Mouse (Mus musculus) hindbrain, embryonic 14.5 days (tissue): ENCODE measurements around the gene Shisa5. TPM values are rescaled to one million over a fixed set of nuclear protein-coding genes. Genes with fewer than 3 reads are reported as not detected.

Experiments used
- ATAC-seq: fragments of 200-750 bp; cut with Nextera tagmentation; 2 replicates; pipeline ENCODE4 v1.8.0; 2017; ENCODE audit warnings: moderate number of reproducible peaks, mild to moderate bottlenecking, moderate TSS enrichment, moderate library complexity; ENCODE audit not compliant: low FRiP score
- DNase-seq: peaks from one replicate; pipeline ENCODE4 v3.0.0-alpha.2; 2015; ENCODE audit warnings: low spot score
- H3K27ac ChIP-seq: fragments of 300-500 bp; sonication (generic); 2 replicates; pipeline ENCODE4 v1.5.1; 2014; ENCODE audit warnings: mild to moderate bottlenecking, moderate library complexity
- H3K27me3 ChIP-seq: fragments of 300-500 bp; sonication (generic); 2 replicates; pipeline ENCODE4 v1.6.1; 2014; ENCODE audit warnings: mild to moderate bottlenecking, low read length, mixed read lengths; ENCODE audit not compliant: control insufficient read depth, insufficient read depth
- H3K36me3 ChIP-seq: fragments of 300-500 bp; sonication (generic); replicated peaks from 2 replicates; pipeline ENCODE4 v1.6.1; 2014; ENCODE audit not compliant: control insufficient read depth, insufficient read depth
- H3K4me1 ChIP-seq: fragments of 300-500 bp; sonication (generic); replicated peaks from 2 replicates; pipeline ENCODE4 v1.6.1; 2014; ENCODE audit warnings: antibody characterized with exemption, low read length, mixed read lengths; ENCODE audit not compliant: control insufficient read depth, insufficient read depth
- H3K4me2 ChIP-seq: fragments of 300-500 bp; sonication (generic); replicated peaks from 2 replicates; pipeline ENCODE4 v1.6.1; 2014; ENCODE audit warnings: mild to moderate bottlenecking, moderate library complexity
- H3K4me3 ChIP-seq: fragments of 300-500 bp; sonication (generic); replicated peaks from 2 replicates; pipeline ENCODE4 v1.5.1; 2014; ENCODE audit warnings: mild to moderate bottlenecking, low read length
- H3K9ac ChIP-seq: fragments of 300-500 bp; sonication (generic); 2 replicates; pipeline ENCODE4 v1.6.1; 2014
- H3K9me3 ChIP-seq: fragments of 300-500 bp; sonication (generic); 2 replicates; pipeline ENCODE4 v1.6.1; 2016; ENCODE audit warnings: low read length; ENCODE audit not compliant: control insufficient read depth
- WGBS: fragments of 180-500 bp; shearing (Covaris S2); extraction: QIAGEN DNeasy Blood & Tissue Kit; methylation state at CpG from one replicate; pipeline ENCODE4 v1.1.7; 2014; 5-methylcytosine and 5-hydroxymethylcytosine counted together
- polyA plus RNA-seq: library from polyadenylated mRNA; unstranded; fragments of >200 nt; fragmentation: Nextera tagmentation; extraction: Ambion mirVana; gene quantifications from 2 replicates; pipeline ENCODE4 v1.2.1, GENCODE M21; 2014

The Shisa5 gene
- polyA plus RNA-seq, 1 experiment from 2014 or later, result 57.9 TPM

DNA sequence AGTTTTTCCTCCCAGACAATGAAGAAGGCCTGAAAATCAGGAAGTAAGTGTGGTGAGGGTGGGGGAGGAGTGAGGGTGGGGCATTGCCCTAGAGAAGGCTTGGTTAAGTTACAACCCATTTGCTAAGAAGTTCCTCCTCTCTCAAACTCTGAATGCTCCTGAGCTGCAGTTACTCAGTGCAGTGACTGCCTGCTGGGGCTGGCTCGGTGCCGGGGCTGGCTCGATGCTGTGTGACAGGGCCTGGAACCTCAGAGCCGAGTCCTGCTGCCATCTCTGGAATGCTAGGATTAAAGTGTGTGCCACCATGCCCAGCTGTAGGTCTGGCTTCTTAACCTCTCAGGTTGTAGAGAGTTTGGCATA, 39.2 kb upstream of the Shisa5 start:
- H3K4me1 ChIP-seq, result no peaks in the 10 kb centered on the region
- no peak overlapping the region for H3K27ac ChIP-seq
- DNase-seq (no peak), ATAC-seq (no peak)
- H3K27me3 ChIP-seq, result no peaks in the 10 kb centered on the region
- H3K9ac ChIP-seq, result no peak overlapping the region
- H3K9me3 ChIP-seq, result no peaks in the 10 kb centered on the region
- WGBS, result 89% methylated on average over 4 of the region's 4 CpGs
- no peak overlapping the region for H3K4me3 ChIP-seq
- no peaks in the 10 kb centered on the region for H3K36me3 ChIP-seq
- H3K4me2 ChIP-seq, result no peak overlapping the region

GRCm38 (mm10) chr9:109000726-109001125, 37.6 kb upstream of the Shisa5 start:
- no peak for ATAC-seq
- 11% methylated on average over 3 of the region's 3 CpGs for WGBS

GRCm38 (mm10) chr9:109003201-109003600, 35.2 kb upstream of the Shisa5 start:
- Histone ChIP-seq H3K4me1 (no peaks in the 10 kb centered on the region), H3K27me3 (no peaks in the 10 kb centered on the region), H3K4me3 (no peak overlapping the region), H3K27ac (no peak overlapping the region), H3K9me3 (no peaks in the 10 kb centered on the region), H3K36me3 (peaks cover 21% of the 10 kb centered on the region), H3K4me2 (no peak overlapping the region), H3K9ac (no peak overlapping the region)
- DNase-seq, result peak; percentile 45
- no peak for ATAC-seq
- WGBS, result 58% methylated on average over 2 of the region's 2 CpGs

More at GRCm38 (mm10) chr9:109000726-109001125, 37.6 kb upstream of the Shisa5 start:
- H3K27me3 ChIP-seq, result no peaks in the 10 kb centered on the region
- no peaks in the 10 kb centered on the region for H3K9me3 ChIP-seq
- H3K9ac ChIP-seq, result no peak overlapping the region
- H3K36me3 ChIP-seq, result peaks cover 5% of the 10 kb centered on the region; the same call in 1 of the 2 replicates
- H3K4me1 ChIP-seq, result no peaks in the 10 kb centered on the region
- peak; percentile 75 for DNase-seq
- H3K4me2 ChIP-seq, result no peak overlapping the region
- no peak overlapping the region for H3K27ac ChIP-seq
- no peak overlapping the region for H3K4me3 ChIP-seq

DNA sequence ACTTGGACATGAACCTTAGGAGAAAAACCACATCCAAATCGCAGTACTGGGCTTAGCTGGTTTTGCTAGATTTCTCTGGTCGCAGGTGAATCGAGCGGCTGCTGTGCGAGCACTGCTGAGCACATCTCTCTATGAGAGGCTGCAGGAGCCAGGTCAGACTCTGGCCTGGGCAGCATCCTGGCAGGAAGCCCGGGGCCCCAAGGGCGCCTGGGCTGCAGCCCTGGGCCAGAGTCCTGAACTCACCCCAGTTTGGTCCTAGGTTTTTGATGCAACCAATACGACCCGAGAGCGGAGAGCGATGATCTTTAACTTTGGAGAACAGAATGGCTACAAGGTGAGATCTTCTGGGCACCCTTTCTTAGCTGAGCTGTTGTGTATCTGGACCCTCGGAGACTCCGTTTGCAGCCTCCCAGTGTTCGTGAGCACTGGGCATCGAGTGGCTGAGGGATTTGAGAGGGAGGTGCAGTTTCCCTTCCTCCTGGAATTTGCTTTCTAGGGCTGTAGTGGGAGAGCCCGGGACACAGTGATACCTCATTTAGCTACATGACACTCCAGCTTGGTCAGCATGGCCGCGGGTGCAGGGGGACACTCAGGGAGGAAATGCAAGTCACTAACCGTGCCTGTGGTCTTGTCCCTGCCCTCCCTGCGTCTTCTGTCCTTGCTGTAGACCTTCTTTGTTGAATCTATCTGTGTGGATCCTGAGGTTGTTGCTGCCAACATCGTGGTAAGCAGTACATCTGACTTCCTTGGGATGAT, 31.2 kb upstream of the Shisa5 start:
- 87% methylated on average over 21 of the region's 21 CpGs for WGBS
- H3K4me3 ChIP-seq, result no peak overlapping the region
- no peak overlapping the region for H3K4me2 ChIP-seq
- H3K9me3 ChIP-seq, result no peaks in the 10 kb centered on the region
- H3K4me1 ChIP-seq, result no peaks in the 10 kb centered on the region
- H3K9ac ChIP-seq, result no peak overlapping the region
- DNase-seq, result no peak
- H3K36me3 ChIP-seq, result peaks cover 47% of the 10 kb centered on the region
- H3K27me3 ChIP-seq, result no peaks in the 10 kb centered on the region
- H3K27ac ChIP-seq, result no peak overlapping the region
- ATAC-seq, result no peak

- DNase-seq, result no peak
These were observed 30.3 kb upstream of the Shisa5 start for GRCm38 (mm10) chr9:109008081-109008480.

DNA sequence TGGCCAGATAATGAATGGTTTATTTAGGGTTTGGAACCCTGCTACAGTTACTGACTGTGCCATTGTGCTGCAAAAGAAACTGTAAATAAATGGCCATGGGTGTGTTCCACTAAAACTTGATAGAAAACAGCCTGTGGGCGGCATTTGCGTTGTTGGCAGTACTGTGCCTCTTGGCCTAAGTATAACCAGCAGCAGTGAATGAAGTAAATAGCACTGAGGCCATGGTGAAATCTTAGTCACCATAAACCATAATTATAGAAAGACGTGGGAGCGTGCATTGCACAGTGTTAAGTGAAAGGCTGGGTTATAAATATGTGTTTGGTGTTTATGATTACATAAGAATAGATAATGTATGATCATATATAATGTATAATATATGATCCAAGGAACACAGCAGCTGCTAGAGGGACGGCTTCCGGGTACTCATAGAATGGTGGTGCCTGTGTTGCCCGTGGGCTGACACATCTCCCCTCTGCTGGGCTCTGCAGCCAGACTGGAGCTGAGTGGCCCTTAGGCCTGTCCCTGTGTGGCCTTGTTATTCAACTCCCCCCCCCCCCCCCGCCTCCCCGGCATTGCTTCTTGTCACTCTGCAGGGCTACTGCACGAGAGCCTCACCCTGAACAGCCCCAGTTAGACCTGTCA, 29.2 kb upstream of the Shisa5 start:
- WGBS, result 75% methylated on average over 9 of the region's 10 CpGs
- Histone ChIP-seq H3K9ac (no peak overlapping the region), H3K9me3 (no peaks in the 10 kb centered on the region), H3K27me3 (no peaks in the 10 kb centered on the region), H3K4me2 (no peak overlapping the region), H3K27ac (no peak overlapping the region), H3K4me1 (no peaks in the 10 kb centered on the region), H3K36me3 (peaks cover 60% of the 10 kb centered on the region), H3K4me3 (no peak overlapping the region)
- DNase-seq (no peak), ATAC-seq (no peak)

More at GRCm38 (mm10) chr9:109008081-109008480, 30.3 kb upstream of the Shisa5 start:
- H3K9me3 ChIP-seq, result no peaks in the 10 kb centered on the region
- no peaks in the 10 kb centered on the region for H3K4me1 ChIP-seq
- H3K9ac ChIP-seq, result no peak overlapping the region
- peaks cover 54% of the 10 kb centered on the region for H3K36me3 ChIP-seq
- no peak overlapping the region for H3K27ac ChIP-seq
- no peak for ATAC-seq
- WGBS, result 77% methylated on average over 9 of the region's 9 CpGs
- no peak overlapping the region for H3K4me3 ChIP-seq
- H3K27me3 ChIP-seq, result no peaks in the 10 kb centered on the region
- H3K4me2 ChIP-seq, result no peak overlapping the region

GRCm38 (mm10) chr9:109009636-109010315, 28.6 kb upstream of the Shisa5 start:
- no peaks in the 10 kb centered on the region for H3K4me1 ChIP-seq
- ATAC-seq, result no peak

GRCm38 (mm10) chr9:109010316-109010690, 28.1 kb upstream of the Shisa5 start:
- DNase-seq (no peak), ATAC-seq (no peak)
- Histone ChIP-seq H3K4me3 (no peak overlapping the region), H3K9ac (no peak overlapping the region), H3K4me1 (no peaks in the 10 kb centered on the region), H3K27ac (no peak overlapping the region), H3K36me3 (peaks cover 60% of the 10 kb centered on the region), H3K4me2 (no peak overlapping the region), H3K9me3 (no peaks in the 10 kb centered on the region), H3K27me3 (no peaks in the 10 kb centered on the region)
- 89% methylated on average over 14 of the region's 14 CpGs for WGBS

More at GRCm38 (mm10) chr9:109009636-109010315, 28.6 kb upstream of the Shisa5 start:
- Histone ChIP-seq H3K27me3 (no peaks in the 10 kb centered on the region), H3K4me2 (no peak overlapping the region), H3K27ac (no peak overlapping the region), H3K36me3 (peaks cover 60% of the 10 kb centered on the region), H3K9ac (no peak overlapping the region), H3K9me3 (no peaks in the 10 kb centered on the region), H3K4me3 (no peak overlapping the region)
- WGBS, result 63% methylated on average over 17 of the region's 17 CpGs
- no peak for DNase-seq

DNA sequence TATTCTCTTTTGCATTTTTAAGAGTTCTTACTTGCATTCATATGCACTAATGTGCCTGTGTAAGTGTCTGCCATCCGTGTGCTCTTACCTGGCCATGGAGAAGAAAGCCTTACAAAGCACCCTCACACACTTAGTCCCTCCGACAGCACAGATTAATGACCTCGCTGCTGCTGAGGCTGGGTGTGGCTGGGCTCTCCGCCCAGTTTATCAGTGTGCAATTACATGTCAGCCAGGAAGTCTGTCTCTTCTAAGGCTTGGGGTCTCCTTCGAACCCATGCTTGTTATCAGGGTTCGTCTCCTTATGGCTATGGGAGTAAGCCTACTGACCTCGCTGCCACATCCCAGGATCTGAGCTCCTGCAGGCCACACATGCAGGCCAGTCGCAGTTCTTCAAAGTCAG, 23.0 kb upstream of the Shisa5 start:
- H3K4me1 ChIP-seq, result no peaks in the 10 kb centered on the region
- peaks cover 39% of the 10 kb centered on the region for H3K36me3 ChIP-seq
- H3K4me2 ChIP-seq, result no peak overlapping the region
- 79% methylated on average over 8 of the region's 8 CpGs for WGBS
- no peak overlapping the region for H3K4me3 ChIP-seq
- H3K9me3 ChIP-seq, result no peaks in the 10 kb centered on the region
- H3K9ac ChIP-seq, result no peak overlapping the region
- DNase-seq, result no peak
- H3K27ac ChIP-seq, result no peak overlapping the region
- no peaks in the 10 kb centered on the region for H3K27me3 ChIP-seq
- no peak for ATAC-seq
